19 mouse cellular contexts compared by ENCODE assay signal in genomic region chr5:132274098-132274898, GRCm38 (mm10).
DNase-seq lines count a peak whose midpoint lies in the region; ATAC-seq and TF ChIP-seq lines count a peak whose summit lies in the region.
"Had no signal": no experiment of that assay in that cellular context is flagged by ENCODE, and none has a peak within 500 bp of the region (broad histone marks: within the 10 kb centered on the region; RNA-seq: fewer than 3 reads in every experiment).

No protein-coding gene starts in this region.

- no peaks in the 10 kb centered on the region for H3K9me3 ChIP-seq in hindbrain, embryonic 16.5 days (ENCODE audit: control insufficient read depth, low read length)
- no peaks in the 10 kb centered on the region for H3K9me3 ChIP-seq in hindbrain, postnatal 0 days (ENCODE audit: low read length)
- no peaks in the 10 kb centered on the region for H3K9me3 ChIP-seq in lung, embryonic 14.5 days (ENCODE audit: low read depth, low read length)
- H3K9me3 ChIP-seq in forebrain, embryonic 15.5 days, result no peaks in the 10 kb centered on the region
- H3K9me3 ChIP-seq in neural tube, embryonic 14.5 days (ENCODE audit: control insufficient read depth, low read length), result no peaks in the 10 kb centered on the region
- H3K9me3 ChIP-seq: embryonic facial prominence, embryonic 13.5 days; midbrain, embryonic 10.5 days; stomach, embryonic 15.5 days had no signal

- H3K27me3 ChIP-seq in hindbrain, embryonic 16.5 days (replicated peaks; ENCODE audit: control insufficient read depth, insufficient read depth, low read length), result no peaks in the 10 kb centered on the region
- H3K27me3 ChIP-seq in hindbrain, postnatal 0 days (ENCODE audit: insufficient read depth, low read length), result no peaks in the 10 kb centered on the region
- H3K27me3 ChIP-seq in lung, embryonic 14.5 days (ENCODE audit: insufficient read depth, low read length), result no peaks in the 10 kb centered on the region
- H3K27me3 ChIP-seq in forebrain, embryonic 15.5 days, result no peaks in the 10 kb centered on the region
- H3K27me3 ChIP-seq in neural tube, embryonic 14.5 days (ENCODE audit: control insufficient read depth, insufficient read depth, low read length), result no peaks in the 10 kb centered on the region
- H3K27me3 ChIP-seq: stomach, embryonic 15.5 days had no signal

- peaks cover 9% of the 10 kb centered on the region for H3K4me1 ChIP-seq in hindbrain, embryonic 16.5 days (ENCODE audit: control insufficient read depth, insufficient read depth, low read depth, low read length)
- H3K4me1 ChIP-seq in hindbrain, postnatal 0 days (ENCODE audit: insufficient read depth, low read length), result no peaks in the 10 kb centered on the region; the same call in 1 of the 2 replicates
- peaks cover 3% of the 10 kb centered on the region; the same call in 1 of the 2 replicates for H3K4me1 ChIP-seq in lung, embryonic 14.5 days (ENCODE audit: insufficient read depth)
- peaks cover 55% of the 10 kb centered on the region for H3K4me1 ChIP-seq in forebrain, embryonic 15.5 days
- peaks cover 7% of the 10 kb centered on the region; the same call in 1 of the 2 replicates for H3K4me1 ChIP-seq in neural tube, embryonic 14.5 days (ENCODE audit: control insufficient read depth, insufficient read depth, low read length)
- H3K4me1 ChIP-seq: stomach, embryonic 15.5 days had no signal

- TF ChIP-seq CTCF in hindbrain, postnatal 0 days (IDR thresholded peaks at IDR 0.05; ENCODE audit: low read depth), result no peak
- no peak for TF ChIP-seq CTCF in lung, embryonic 14.5 days (IDR thresholded peaks at IDR 0.05; ENCODE audit: low read depth)

- H3K27ac ChIP-seq in hindbrain, embryonic 16.5 days (ENCODE audit: low read depth, low read length), result no peak overlapping the region
- no peak overlapping the region for H3K27ac ChIP-seq in hindbrain, postnatal 0 days
- no peak overlapping the region for H3K27ac ChIP-seq in lung, embryonic 14.5 days (ENCODE audit: low read depth)
- H3K27ac ChIP-seq in forebrain, embryonic 15.5 days (replicated peaks), result peak overlapping the region; percentile 39; the same call in 1 of the 2 replicates
- H3K27ac ChIP-seq in neural tube, embryonic 14.5 days (ENCODE audit: low read depth, low read length), result no peak overlapping the region
- H3K27ac ChIP-seq: embryonic facial prominence, embryonic 13.5 days; midbrain, embryonic 10.5 days; stomach, embryonic 15.5 days had no signal

- H3K4me3 ChIP-seq in hindbrain, embryonic 16.5 days (ENCODE audit: low read length), result no peak overlapping the region
- no peak overlapping the region for H3K4me3 ChIP-seq in hindbrain, postnatal 0 days (ENCODE audit: low read length)
- H3K4me3 ChIP-seq in lung, embryonic 14.5 days (ENCODE audit: low read depth, low read length), result no peak overlapping the region
- H3K4me3 ChIP-seq in forebrain, embryonic 15.5 days, result no peak overlapping the region
- H3K4me3 ChIP-seq in neural tube, embryonic 14.5 days (ENCODE audit: low read depth, low read length), result no peak overlapping the region
- H3K4me3 ChIP-seq: embryonic facial prominence, embryonic 13.5 days; midbrain, embryonic 10.5 days; stomach, embryonic 15.5 days had no signal

- intact Hi-C loops in heart, postnatal 10 days (cut with DNase I), result no loop called here

- no peak for DNase-seq in hindbrain, postnatal 0 days (ENCODE audit: low spot score)
- DNase-seq in lung, embryonic 14.5 days, result peak; percentile 5
- no peak for DNase-seq in lung, postnatal 36 days
- no peak for DNase-seq in thymus, postnatal 10 days (ENCODE audit: low spot score in 2 of 2)
- DNase-seq in heart, postnatal 10 days, result no peak
- DNase-seq: cerebellum, adult 2 months; cerebellum, postnatal 36 days; embryo, embryonic 11 days; kidney, adult 11 months; layer of hippocampus, adult 9-11 months; thymus, postnatal 36 days had no signal

- H3K4me2 ChIP-seq in hindbrain, embryonic 16.5 days (ENCODE audit: low read length), result no peak overlapping the region
- no peak overlapping the region for H3K4me2 ChIP-seq in hindbrain, postnatal 0 days (ENCODE audit: low read depth, low read length)
- no peak overlapping the region for H3K4me2 ChIP-seq in lung, embryonic 14.5 days
- H3K4me2 ChIP-seq in forebrain, embryonic 15.5 days (replicated peaks), result no peak overlapping the region
- no peak overlapping the region for H3K4me2 ChIP-seq in neural tube, embryonic 14.5 days (ENCODE audit: low read depth, low read length)
- H3K4me2 ChIP-seq: embryonic facial prominence, embryonic 13.5 days; heart, embryonic 11.5 days; stomach, embryonic 15.5 days had no signal

- WGBS in hindbrain, embryonic 16.5 days, result 53% methylated on average over 15 of the region's 15 CpGs
- 53% methylated on average over 15 of the region's 15 CpGs for WGBS in hindbrain, postnatal 0 days
- 52% methylated on average over 15 of the region's 15 CpGs for WGBS in lung, embryonic 14.5 days
- 52% methylated on average over 15 of the region's 15 CpGs for WGBS in forebrain, embryonic 15.5 days
- WGBS in neural tube, embryonic 14.5 days, result 44% methylated on average over 15 of the region's 15 CpGs

- H3K9ac ChIP-seq in hindbrain, embryonic 16.5 days (ENCODE audit: low read depth, low read length), result no peak overlapping the region
- H3K9ac ChIP-seq in hindbrain, postnatal 0 days (replicated peaks; ENCODE audit: low read length), result no peak overlapping the region
- H3K9ac ChIP-seq in lung, embryonic 14.5 days, result no peak overlapping the region
- no peak overlapping the region for H3K9ac ChIP-seq in forebrain, embryonic 15.5 days (replicated peaks)
- H3K9ac ChIP-seq in neural tube, embryonic 14.5 days (replicated peaks; ENCODE audit: low read depth, low read length), result no peak overlapping the region
- H3K9ac ChIP-seq: embryonic facial prominence, embryonic 13.5 days; stomach, embryonic 15.5 days had no signal

- 0 out of 2 replicates have a peak, but pooled peaks have one; percentile 48 for ATAC-seq in hindbrain, embryonic 16.5 days
- no peak for ATAC-seq in hindbrain, postnatal 0 days
- no peak for ATAC-seq in lung, embryonic 14.5 days (ENCODE audit: insufficient read depth)
- peak; percentile 55; the same call in 1 of the 2 replicates for ATAC-seq in forebrain, embryonic 15.5 days (replicated peaks)
- ATAC-seq in neural tube, embryonic 14.5 days (ENCODE audit: low read depth), result peak; percentile 71
- ATAC-seq: lung, postnatal 0 days had no signal

- H3K36me3 ChIP-seq in hindbrain, embryonic 16.5 days (ENCODE audit: control insufficient read depth, insufficient read depth, low read length), result no peaks in the 10 kb centered on the region
- H3K36me3 ChIP-seq in hindbrain, postnatal 0 days (ENCODE audit: insufficient read depth, low read length), result no peaks in the 10 kb centered on the region
- no peaks in the 10 kb centered on the region for H3K36me3 ChIP-seq in lung, embryonic 14.5 days (ENCODE audit: insufficient read depth)
- no peaks in the 10 kb centered on the region for H3K36me3 ChIP-seq in forebrain, embryonic 15.5 days
- no peaks in the 10 kb centered on the region for H3K36me3 ChIP-seq in neural tube, embryonic 14.5 days (ENCODE audit: control insufficient read depth, insufficient read depth, low read length)
- H3K36me3 ChIP-seq: embryonic facial prominence, embryonic 13.5 days; midbrain, embryonic 10.5 days; stomach, embryonic 15.5 days had no signal

Comparison
In these comparisons a context has a peak if more than half of its experiments do, and no peak if none do; other contexts are left out.
1. ATAC-seq: peak in hindbrain, embryonic 16.5 days (single experiment), forebrain, embryonic 15.5 days (single experiment) and neural tube, embryonic 14.5 days (single experiment); none in hindbrain, postnatal 0 days (single experiment) and lung, embryonic 14.5 days (single experiment).